Mouse (Mus musculus) kidney, postnatal 36 days (tissue): ENCODE results near the gene Cadm2.

Experiments used
- DNase-seq, 2 experiments: peaks; one replicate each; pipeline ENCODE4 v3.0.0; 2021 to 2022; ENCODE audit warnings: mixed read lengths in 2 of 2

Cadm2 gene

DNA sequence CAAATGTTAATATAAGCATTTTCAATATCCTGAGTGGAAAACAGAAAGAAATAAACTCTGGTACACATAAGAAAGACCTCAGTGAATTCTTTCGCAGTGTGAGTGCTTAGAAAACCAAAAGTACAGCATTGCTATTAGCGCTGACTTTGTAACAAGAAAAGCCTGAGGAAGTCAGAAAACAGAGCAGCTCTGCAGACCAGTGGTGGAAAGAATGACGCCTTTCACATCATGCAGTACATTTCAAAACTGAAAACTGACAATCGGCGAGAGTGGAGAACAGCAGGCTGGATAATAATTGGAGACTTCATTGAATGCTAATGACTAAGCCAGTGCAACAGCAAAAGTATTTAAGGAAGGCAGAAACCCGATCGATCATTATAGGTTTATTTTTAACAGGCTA lies 138.2 kb downstream of the Cadm2 start:
- no peak for DNase-seq

DNA sequence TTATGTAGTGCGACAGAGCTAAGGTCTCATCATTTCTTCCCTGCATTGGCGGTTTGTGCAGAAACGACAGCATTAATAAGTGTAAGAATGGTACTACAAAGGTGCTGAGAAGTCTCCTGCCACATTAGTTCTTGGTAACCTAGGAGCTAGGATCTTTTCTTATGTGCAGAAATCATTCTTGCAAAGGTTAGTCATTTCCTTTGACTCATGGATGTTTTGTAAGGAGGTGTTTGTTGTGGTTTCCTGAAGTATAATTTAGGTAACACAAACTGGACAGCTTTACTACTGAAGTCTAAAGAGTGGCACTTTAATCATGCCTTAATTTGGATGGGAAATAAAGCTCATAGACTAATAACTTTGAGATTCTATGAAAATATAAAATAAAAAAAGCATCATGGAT lies 153.7 kb downstream of the Cadm2 start:
- DNase-seq: no peak

DNA sequence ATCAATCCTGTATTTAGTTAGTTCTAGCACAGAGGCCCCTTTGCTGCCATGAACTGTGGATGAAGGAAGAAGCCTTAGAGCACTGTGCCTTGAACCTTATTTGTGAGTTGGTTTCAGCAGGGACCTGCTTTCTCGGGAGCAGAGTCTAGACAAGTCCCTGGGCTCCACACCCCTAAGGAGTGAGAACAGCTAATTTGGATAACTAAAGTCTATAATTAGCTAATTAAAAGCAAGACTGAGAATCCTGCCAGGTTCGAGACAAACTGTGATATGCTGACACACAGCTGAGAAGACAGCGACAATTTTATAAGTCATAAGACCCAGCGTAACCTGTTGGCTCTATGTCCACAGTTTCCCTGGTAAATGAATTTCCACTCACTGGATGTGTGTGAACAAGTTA lies 184.4 kb downstream of the Cadm2 start:
- no peak for DNase-seq

DNA sequence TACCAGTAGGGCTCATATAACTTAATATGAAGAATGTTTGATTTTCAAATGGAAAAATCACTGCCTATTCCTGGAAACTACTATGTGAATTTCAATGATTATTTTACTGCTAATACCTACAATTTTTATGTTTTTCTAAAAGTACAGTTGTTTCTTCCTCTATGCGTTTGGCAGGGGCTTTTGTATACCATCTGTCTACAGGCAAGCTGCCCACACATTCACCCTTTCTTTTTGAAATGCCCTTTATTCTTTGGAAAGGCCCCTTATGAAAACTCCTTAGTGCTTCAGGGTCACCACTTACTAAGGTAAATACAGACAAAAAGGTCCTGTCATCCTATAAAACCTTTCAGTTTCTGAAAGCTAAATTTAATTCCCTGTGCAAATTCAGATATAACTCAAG lies 195.3 kb downstream of the Cadm2 start:
- DNase-seq: no peak

DNA sequence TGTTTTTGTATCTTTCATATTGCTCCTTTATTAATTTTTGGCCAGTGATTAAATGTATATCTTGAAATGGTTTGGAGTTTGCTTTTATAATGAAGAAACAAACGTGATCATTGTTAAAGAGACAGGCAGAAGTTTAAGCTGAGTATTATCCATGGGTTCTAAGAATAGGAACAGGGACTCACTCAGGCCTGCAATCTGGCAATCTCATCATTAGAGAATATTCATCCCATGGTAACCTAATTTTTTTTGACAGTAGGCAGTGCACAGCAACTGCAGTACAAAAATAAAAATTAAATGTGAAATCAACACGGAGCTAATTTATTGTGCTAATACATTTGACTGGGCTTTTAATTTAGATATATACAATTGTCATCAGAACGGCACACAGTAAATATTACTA lies 209.8 kb downstream of the Cadm2 start:
- DNase-seq: no peak

DNA sequence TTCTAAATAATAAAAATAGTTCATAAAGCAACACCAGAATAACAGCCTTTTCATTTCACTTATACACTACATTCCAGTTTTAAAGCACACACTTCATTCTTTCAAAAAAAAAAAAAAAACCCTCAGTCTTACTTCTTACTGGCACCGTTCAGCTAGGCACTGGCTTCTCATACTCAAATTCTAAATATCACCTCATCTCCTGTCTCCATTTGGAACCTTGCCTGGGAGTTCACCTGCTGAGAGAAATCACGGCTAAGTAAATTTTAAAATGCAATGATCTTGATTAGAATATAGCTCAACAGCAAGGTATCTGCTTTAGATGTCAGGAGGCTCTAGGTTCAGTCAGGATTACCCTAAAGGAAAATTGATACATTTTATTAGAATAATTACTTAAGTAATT lies 210.2 kb downstream of the Cadm2 start:
- no peak for DNase-seq

DNA sequence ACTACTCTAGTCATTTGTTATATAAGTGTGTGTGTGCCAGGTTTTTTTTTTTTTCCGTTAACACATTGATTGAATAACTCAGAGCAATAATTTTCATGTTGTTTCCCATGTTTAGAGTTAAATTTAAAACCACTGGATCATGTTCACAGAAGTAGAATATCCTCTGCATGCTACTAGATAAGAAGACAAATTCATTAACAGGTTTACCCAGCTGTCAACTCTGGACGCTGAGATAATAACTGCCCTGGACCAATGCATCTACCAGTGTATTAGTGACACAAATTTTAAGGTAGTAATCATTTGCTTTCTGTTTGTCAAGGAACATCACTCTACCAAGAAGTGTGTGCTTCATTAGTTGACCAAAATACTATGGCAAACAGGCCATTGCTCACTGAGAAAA lies 253.0 kb downstream of the Cadm2 start:
- no peak for DNase-seq

DNA sequence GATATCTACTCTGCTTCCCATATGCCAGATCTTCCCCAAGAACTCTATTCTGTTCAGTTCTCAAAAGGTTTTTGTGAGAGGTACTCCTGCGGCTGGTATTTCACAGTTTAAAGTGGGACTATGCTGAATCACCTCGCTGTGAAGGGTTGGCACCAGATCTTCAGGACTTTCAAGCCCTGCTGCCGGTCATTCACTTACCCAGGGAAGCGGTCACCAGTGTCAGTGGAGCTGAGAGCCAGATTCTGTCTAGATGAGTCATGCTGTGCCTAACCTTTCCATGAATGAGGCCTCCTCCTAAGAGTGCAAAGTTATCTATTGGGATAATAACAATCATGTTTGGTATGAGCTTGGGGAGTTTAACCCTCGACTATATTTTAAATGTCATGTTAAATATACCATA lies 272.7 kb downstream of the Cadm2 start:
- DNase-seq: no peak

DNA sequence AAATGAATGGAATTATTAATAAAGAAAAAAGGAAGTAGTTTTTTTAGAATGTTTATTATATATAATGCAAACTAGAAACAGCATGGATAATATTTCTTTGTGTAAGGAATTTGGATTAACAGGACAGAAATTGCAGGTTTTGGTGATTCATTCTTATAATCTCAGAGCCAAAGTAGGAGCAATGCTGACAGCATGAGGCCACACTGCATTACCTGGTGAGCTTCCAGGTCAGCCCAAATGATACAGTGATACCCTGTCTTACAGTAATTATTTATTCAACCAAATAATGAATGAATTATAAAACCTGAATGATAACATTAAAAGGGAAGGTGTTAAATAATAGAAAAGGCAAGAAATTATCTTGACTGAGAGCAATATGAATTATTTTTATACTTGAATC lies 273.1 kb downstream of the Cadm2 start:
- DNase-seq: no peak

DNA sequence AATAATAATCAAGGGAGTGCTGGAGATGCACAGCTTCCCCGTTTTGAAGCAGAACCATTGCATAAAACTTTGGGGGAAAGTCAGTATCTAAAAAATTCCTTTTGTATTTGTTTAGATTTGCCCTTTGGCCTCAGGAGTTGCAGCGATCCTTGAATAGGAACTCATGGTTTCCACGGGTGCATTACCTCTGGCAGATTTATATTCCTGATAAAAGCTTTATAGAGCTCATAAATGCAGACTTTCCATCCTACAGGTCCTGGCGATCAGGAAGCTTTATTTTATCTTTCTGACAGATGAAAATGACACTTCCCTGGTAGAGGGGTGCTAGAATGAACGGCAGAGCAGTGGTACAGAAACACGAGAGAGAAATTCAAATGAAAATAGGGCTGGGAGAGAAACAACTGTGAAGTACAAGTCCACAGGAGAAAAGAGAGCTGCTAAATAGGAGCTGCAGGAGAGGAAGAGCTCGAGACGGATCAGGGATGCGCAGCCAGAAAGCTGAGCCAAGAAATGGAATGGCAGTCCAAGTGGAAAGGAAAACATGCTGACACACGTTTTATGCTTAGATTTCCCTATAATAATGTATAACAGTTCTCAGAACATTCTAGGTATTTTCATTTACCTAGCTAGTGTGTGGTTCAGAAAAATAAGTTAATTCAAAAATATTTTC lies 274.0 kb downstream of the Cadm2 start:
- no peak for DNase-seq

DNA sequence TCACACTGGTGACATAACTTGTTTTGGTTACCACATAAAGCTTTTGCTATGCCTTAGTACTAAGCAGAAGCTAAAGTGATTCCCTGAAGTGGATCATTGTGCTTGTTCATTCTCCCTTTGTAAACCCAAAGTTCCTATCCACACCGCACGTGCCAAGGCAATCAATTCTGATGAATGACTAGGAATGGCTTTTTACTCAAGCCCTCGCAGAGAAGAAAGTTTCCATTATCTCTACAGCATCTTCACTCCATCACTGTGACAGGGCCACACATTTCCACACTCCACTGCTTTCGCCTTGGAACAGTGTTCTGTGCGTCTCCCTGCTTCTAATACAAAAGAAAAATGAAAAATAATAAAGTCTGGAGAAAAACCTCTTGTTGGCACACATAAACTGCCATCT lies 276.5 kb downstream of the Cadm2 start:
- no peak for DNase-seq

DNA sequence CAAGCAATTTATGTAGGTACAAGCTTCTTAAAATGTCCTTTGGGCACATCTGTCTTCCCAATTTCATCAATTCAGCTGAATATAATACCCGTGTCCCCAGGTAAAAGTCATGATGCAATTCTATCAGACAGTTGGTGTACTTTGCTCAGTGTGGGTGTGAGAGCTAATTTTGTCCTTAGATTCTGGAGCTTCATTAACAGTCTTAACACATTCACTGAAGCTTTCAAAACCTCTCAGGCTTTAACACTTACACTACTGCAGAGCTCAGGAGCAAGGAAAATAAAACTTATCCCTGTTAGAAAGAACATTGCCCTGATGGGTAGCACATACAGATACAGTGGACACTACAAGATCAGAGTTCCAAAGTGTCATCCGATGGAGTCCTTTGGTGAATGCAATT lies 309.7 kb downstream of the Cadm2 start:
- no peak for DNase-seq

DNA sequence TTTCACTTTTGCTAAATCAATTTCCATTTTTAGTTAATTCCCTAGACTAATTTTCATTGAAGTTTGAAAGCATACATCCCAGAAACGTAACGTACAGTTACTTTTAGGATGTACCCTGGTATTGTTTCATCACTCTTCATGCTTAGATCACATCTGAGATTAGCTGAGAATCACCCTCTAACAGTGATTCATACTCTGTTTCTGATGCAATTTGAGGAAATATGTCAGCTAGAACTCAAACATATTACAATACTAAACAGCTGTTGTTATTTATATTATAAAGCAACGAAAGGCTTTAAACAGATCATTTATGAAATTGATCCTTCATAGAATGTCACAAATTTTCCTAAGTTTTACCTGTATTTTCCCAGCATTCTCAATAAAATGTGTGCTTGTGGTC lies 336.0 kb downstream of the Cadm2 start:
- no peak for DNase-seq

DNA sequence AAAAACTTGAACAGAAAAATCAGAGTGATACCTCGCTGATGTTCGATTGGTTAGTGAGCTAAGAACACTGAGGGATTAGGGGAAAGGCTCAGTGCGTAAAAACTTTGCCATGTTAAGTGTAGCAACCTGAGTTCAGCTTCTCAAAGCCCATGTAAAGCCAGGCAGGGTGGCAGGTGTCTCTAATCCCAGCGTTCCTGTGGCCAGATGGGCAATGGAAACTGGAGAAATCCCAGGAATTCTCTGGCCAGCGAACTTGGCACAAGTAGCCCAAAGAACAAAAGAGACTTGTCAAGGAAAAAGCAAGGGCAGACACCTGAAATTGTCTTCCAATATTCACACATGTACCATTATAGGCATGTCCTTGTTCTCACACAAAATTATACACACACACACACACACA lies 377.1 kb downstream of the Cadm2 start:
- DNase-seq: no peak

DNA sequence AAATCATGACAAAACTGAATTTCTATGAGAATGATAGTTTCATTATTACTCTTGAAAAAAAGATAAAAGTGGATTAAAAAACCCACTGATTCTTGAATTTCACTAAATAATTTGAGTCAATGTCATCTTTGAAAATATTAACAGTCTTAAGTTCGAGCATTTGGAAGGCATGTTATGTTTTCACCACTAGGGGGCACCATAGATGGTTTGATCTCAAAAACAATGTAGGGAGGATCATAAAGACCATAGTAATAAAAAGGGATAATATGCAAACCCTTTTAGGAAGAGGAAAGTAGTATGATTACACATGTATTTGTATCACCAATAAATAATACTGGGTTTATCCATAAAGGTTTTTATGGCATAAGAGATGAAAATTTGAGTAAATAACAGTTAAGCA lies 385.8 kb downstream of the Cadm2 start:
- DNase-seq: no peak

DNA sequence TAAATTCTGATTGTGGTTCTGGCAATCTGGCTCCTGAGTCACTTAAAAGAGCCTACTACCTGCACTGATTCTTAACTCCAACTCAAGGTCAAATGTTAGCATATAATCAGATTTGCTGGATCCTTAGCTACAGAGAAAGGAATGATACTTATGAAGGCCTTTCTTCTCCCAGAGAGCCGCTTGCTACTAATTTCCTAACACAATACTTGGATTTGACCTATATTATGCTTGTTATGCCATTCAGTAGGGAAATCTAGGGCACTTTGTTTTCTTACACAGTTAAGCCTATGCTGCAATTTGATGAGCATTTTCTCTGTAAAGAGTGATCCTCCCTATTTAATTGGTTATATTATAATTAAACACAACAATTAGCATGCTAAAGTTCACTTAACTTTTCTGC lies 394.0 kb downstream of the Cadm2 start:
- DNase-seq: no peak

DNA sequence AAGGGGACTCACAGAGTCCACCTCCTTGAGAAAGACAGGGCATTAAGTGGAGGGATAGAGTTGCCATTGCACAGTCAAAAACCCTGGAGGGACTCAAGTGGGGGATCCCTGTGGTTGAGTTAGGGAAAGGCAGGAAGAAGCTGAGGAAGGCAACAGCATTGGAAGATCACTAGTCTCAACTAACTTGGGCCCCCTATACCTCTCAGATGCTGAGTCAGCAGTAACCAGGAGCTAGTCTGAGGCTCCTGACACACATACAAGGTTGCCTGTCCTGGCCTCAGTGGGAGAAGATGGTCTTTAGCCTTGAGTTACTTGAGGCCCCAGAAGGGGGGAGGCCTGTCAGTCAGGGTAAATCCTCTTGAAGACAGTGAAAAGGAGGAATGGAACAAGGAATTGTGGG lies 417.4 kb downstream of the Cadm2 start:
- DNase-seq: no peak

DNA sequence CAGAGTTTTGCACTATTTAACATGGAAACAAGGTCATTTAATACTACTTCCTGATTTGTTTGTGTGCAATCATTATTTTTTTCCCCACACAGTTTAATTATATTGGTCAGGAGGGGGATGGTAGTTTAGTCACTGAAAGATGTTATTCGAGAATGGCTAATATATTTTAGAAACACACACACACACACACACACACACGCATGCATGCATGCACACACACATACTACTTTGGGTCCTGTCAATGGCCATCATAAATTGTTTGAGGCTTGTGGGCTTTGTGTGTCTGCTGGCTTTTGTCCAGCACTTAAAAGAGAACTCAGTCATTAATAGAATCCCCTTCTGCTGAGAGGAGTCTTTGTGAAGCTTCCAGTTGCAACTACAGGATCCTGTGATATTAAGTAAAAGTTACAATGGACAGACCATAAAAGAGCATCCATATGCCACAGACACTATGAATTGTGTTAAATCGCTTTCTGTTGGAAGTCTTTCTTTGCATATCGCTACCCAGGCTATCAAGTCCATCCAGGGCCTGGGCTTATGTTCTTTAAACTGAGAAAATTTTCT lies 427.8 kb downstream of the Cadm2 start:
- DNase-seq: no peak

DNA sequence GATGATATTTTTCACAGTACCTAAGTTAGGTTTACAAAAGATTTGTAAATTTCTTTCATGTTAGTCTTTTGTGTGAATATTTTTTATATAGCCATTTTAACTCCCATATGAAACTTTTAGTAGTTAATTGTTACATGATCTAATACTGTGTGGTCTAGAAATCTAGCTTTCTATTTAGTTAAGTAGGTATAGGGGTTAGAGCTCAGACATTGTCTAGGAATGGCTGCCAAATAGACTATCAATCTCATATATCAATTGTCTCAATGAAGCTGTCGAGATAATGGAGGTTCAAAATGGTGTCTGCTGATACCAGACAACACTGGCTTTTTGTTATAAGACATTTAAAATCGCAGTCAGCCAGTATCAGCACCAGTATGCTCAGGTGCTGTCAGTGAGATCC lies 428.3 kb downstream of the Cadm2 start:
- DNase-seq: no peak

DNA sequence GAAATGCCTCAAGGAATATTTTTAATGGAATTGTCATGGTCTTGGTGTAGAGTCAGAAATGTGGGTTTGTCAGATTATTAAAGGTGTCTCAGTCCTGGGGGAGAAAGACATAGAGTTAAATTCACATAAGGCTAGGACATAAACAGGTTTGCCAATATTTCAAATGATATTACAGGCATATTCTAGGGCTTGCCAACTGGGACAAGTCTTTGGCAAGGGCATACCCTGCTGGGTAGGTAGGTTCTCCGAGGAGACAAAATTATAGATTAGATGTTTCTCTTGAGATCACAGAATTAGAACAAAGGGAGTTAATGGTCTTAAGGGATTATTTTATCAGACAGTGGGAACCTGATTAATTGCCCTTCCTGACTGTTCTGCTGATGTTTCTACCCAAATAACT lies 434.4 kb downstream of the Cadm2 start:
- no peak for DNase-seq

DNA sequence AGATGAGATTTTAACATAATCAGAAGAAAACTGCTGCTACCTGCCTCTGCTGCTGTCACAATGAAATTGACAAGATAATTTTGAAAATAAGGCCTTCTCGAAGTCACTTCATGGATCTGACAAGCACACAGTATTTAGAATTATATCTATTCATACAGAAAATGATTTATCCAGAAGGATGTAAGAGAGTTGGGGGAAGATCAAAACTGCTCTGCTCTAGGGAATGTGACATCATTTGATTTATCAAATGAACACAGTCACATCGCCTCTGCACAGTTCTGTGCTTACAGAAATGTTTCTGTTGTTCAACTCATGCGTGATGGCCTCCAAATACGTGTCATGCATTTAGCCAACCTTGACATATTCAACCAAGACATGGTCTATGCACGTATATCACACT lies 437.8 kb downstream of the Cadm2 start:
- DNase-seq: no peak

DNA sequence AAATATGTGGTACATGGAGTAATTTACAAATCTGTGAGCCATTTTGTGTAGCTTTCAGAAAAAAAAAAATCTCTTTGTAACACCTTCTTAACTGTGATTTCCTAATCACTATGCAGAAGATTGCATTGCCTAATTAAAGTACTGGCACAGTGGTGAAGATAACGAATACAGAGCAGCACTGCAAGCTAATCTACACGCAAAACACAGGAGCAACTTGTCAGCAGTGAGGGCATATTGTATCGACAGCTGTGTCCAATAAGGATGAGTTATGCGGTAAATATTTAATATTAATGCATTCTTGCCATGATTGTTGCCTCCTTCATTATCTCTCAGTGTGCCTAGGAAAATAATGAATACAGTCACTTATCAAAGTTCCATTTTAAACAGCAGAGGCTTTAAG lies 445.3 kb downstream of the Cadm2 start:
- no peak for DNase-seq

DNA sequence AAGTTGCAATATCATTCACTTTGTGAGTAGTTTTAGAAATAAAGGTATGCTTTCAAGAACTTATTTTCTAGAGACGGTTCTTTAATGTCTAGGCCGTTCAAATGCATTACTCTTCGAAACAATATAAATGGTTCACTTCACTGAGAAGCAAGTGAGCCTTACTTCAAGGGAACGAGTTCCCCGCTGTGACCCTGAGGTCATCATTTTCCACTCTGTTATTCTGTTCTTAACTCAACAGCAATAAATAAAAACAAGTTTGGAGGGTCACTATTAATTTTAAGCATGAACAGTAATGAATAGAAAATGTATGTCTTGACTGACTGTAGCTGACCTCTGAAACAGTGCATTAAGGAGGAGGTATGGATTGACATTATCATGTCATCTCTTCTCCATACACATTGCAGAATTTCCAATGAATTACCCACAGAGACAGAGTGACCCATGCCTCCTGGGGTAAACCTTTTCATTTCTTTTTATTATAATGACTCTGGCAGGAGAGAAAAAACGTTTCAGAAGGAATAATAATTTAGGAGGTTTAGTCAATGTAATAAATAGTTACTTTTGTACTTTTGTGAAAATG lies 458.4 kb downstream of the Cadm2 start:
- no peak for DNase-seq

DNA sequence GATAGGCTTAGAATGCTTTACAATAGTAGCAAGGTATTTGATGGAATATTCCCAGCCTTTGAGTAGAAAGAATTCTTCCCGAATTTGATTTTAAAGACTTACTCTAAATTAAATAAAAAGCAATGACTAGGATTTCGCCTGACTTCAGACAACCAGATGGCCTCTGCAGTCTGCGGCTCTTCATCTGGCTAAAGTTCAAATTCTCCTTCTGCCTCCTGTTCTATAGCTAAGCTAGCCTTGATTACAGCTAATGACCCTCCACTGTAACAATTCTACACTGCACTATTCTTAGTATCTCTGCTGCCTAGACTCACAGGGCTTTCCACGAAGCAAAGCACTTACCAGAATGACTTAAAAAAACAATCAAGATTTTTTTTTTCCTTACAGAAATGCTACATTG lies 495.9 kb downstream of the Cadm2 start:
- DNase-seq: no peak

DNA sequence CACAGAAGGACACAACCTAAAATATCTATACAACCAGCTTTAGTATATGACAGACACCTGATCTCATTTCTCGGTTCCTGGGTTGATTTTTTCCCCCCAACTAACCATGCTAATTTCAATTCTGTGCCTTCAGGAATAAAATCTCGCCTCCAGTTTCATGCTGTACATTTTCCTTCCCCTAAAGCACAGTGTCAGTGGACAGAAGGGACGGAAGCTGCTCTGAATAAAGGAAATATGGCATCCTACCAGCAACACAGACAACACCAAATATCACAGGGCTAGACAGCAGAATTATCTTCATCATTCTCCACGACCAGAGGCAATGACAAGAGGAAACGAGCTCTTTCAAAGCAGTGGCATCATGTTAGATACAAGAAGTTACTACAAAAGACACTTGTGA lies 498.2 kb downstream of the Cadm2 start:
- no peak for DNase-seq
